Mouse (Mus musculus): ENCODE results near the gene Atp1a2.
"Not testable (repeated sequence)": the region's sequence is repeated elsewhere in the genome, so short reads cannot be mapped to it uniquely, and the experiment has no call there.

Atp1a2 gene

GRCm38 (mm10) chr1:172271765-172272164 is 26.1 kb downstream of the Atp1a2 start:
- peak; percentile 37 for DNase-seq (ENCODE audit: low spot score)

- no peak for DNase-seq (ENCODE audit: low spot score)
These were observed 26.7 kb downstream of the Atp1a2 start for GRCm38 (mm10) chr1:172271208-172271607.

- no peak for DNase-seq (ENCODE audit: low spot score)
These were observed 36.3 kb downstream of the Atp1a2 start, which contains the start of gene Igsf8 for GRCm38 (mm10) chr1:172261477-172262078. Igsf8 (plus strand) TSS chr1:172261641.

- DNase-seq (ENCODE audit: low spot score) = no peak
These were observed 39.5 kb downstream of the Atp1a2 start, which contains the start of gene Atp1a4 for GRCm38 (mm10) chr1:172258314-172258713. Atp1a4 (minus strand) TSS chr1:172258414.

GRCm38 (mm10) chr1:172247679-172248078 is 50.2 kb downstream of the Atp1a2 start:
- peak; percentile 69 for DNase-seq (ENCODE audit: low spot score)

GRCm38 (mm10) chr1:172247216-172247615 is 50.6 kb downstream of the Atp1a2 start:
- no peak for DNase-seq (ENCODE audit: low spot score)

GRCm38 (mm10) chr1:172244645-172245044 is 53.2 kb downstream of the Atp1a2 start:
- not testable (repeated sequence) for DNase-seq (ENCODE audit: low spot score)

- DNase-seq (ENCODE audit: low spot score) = peak; percentile 39
These were observed 54.2 kb downstream of the Atp1a2 start for GRCm38 (mm10) chr1:172243547-172244205.

GRCm38 (mm10) chr1:172242401-172242800 is 55.5 kb downstream of the Atp1a2 start:
- DNase-seq (ENCODE audit: low spot score) = peak; percentile 43

GRCm38 (mm10) chr1:172240945-172241708 is 56.7 kb downstream of the Atp1a2 start:
- DNase-seq (ENCODE audit: low spot score) = peak; percentile 29

- no peak for DNase-seq (ENCODE audit: low spot score)
These were observed 68.6 kb downstream of the Atp1a2 start for GRCm38 (mm10) chr1:172229215-172229614.

GRCm38 (mm10) chr1:172228209-172228608 is 69.7 kb downstream of the Atp1a2 start:
- no peak for DNase-seq (ENCODE audit: low spot score)

Data from embryo, embryonic 10 days (tissue).